Comparison of ENCODE assay signal across 14 mouse cellular contexts in the genomic region with DNA sequence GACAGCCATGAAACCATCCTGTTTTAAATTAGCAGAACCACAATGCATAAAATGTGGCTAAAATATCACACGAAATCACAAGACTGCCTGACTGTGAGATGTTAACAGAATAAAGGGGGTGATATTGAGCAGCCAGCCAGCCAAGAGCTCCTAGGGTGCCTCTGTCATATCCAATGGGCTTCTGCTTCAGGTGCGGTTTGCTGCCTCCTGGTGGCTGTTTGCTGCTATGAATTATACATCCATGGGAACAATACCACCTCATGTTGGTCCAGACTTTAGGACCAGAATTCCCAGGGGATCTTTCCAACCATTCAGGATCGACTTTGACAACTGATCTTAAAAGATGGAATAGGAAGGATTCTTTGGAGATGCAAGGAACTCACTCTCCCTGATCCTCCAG. TPM values are rescaled to one million over a fixed set of nuclear protein-coding genes. Genes with fewer than 3 reads are reported as not detected.
DNase-seq lines count a peak whose midpoint lies in the region; ATAC-seq and TF ChIP-seq lines count a peak whose summit lies in the region.
"Had no signal": no experiment of that assay in that cellular context is flagged by ENCODE, and none has a peak within 500 bp of the region (broad histone marks: within the 10 kb centered on the region; RNA-seq: fewer than 3 reads in every experiment).

No protein-coding gene starts in this region.

- H3K27me3 ChIP-seq in neural tube, embryonic 15.5 days (replicated peaks), result no peaks in the 10 kb centered on the region
- H3K27me3 ChIP-seq: forebrain, embryonic 15.5 days had no signal

- no peak overlapping the region for H3K27ac ChIP-seq in neural tube, embryonic 15.5 days (replicated peaks)
- H3K27ac ChIP-seq: forebrain, embryonic 15.5 days; heart, embryonic 10.5 days; hindbrain, embryonic 14.5 days; limb, embryonic 10.5 days; neural tube, embryonic 12.5 days had no signal

- WGBS in lung, adult 2 months, result 48% methylated on average over 3 of the region's 3 CpGs
- 61% methylated on average over 3 of the region's 3 CpGs for WGBS in neural tube, embryonic 15.5 days

- no peaks in the 10 kb centered on the region; the same call in 1 of the 2 replicates for H3K9me3 ChIP-seq in neural tube, embryonic 15.5 days (replicated peaks)
- H3K9me3 ChIP-seq: forebrain, embryonic 15.5 days; limb, embryonic 10.5 days had no signal

- H3K9ac ChIP-seq in neural tube, embryonic 15.5 days (replicated peaks), result no peak overlapping the region
- H3K9ac ChIP-seq: forebrain, embryonic 15.5 days; hindbrain, embryonic 14.5 days; neural tube, embryonic 12.5 days had no signal

- no peak overlapping the region for H3K4me3 ChIP-seq in lung, adult 2 months (replicated peaks; ENCODE audit: extremely low read depth, low read depth, low read length)
- no peak overlapping the region for H3K4me3 ChIP-seq in neural tube, embryonic 15.5 days (replicated peaks)
- H3K4me3 ChIP-seq: forebrain, embryonic 15.5 days; heart, embryonic 10.5 days; limb, embryonic 10.5 days; neural tube, embryonic 12.5 days had no signal

- TF ChIP-seq CTCF in lung, adult 2 months (IDR thresholded peaks at IDR 0.05; ENCODE audit: insufficient read depth, low read length), result peak; percentile 38

- no peak for TF ChIP-seq POLR2A in lung, adult 2 months (IDR thresholded peaks at IDR 0.05; ENCODE audit: borderline replicate concordance, extremely low read depth, low read depth, low read length)

- H3K4me1 ChIP-seq in lung, adult 2 months (ENCODE audit: control insufficient read depth, insufficient read depth, low read length), result no peaks in the 10 kb centered on the region
- H3K4me1 ChIP-seq in neural tube, embryonic 15.5 days, result no peaks in the 10 kb centered on the region
- H3K4me1 ChIP-seq: forebrain, embryonic 15.5 days; heart, embryonic 10.5 days; limb, embryonic 10.5 days; neural tube, embryonic 12.5 days had no signal

- ATAC-seq in CD4-positive, CD25-positive, alpha-beta regulatory T cell, adult 4 months, result no peak
- ATAC-seq in neural tube, embryonic 15.5 days (ENCODE audit: low FRiP score), result no peak
- ATAC-seq: forebrain, embryonic 15.5 days had no signal

- H3K36me3 ChIP-seq in neural tube, embryonic 15.5 days, result no peaks in the 10 kb centered on the region
- H3K36me3 ChIP-seq: forebrain, embryonic 15.5 days; heart, embryonic 10.5 days; limb, embryonic 10.5 days; neural tube, embryonic 12.5 days had no signal

- DNase-seq in CD4-positive, CD25-positive, alpha-beta regulatory T cell, adult 2 months (ENCODE audit: low read depth, low spot score), result peak; percentile 49
- DNase-seq in lung, adult 2 months, result no peak
- DNase-seq in lung, postnatal 10 days, result no peak
- peak; percentile 15 for DNase-seq in c-Kit-positive CD71-positive TER-119-positive erythroid progenitor cells, embryonic 14.5 days (ENCODE audit: low spot score)
- peak; percentile 33 for DNase-seq in thymus, postnatal 0 days (ENCODE audit: low spot score)
- no peak for DNase-seq in adrenal gland, adult 2 months
- DNase-seq: cerebellum, postnatal 36 days had no signal

- H3K4me2 ChIP-seq in neural tube, embryonic 15.5 days, result no peak overlapping the region
- H3K4me2 ChIP-seq: forebrain, embryonic 15.5 days; hindbrain, embryonic 14.5 days; neural tube, embryonic 12.5 days had no signal

RNA-seq across cellular contexts. Expression of a gene that starts 27.3 kb away (rescaled TPM):
- polyA plus RNA-seq in CD4-positive, CD25-positive, alpha-beta regulatory T cell, adult 4 months (2017; shearing (Covaris generic)), result 10 to 100 TPM; 18.3 to 24.0 TPM
- polyA plus RNA-seq in lung, adult 2 months (2012; rRNA removed), result 6.8 and 9.9 TPM in 2 replicates
- polyA plus RNA-seq in thymus, postnatal 0 days (2015; fragmentation: Nextera tagmentation; extraction: Ambion mirVana), result 16.7 and 17.5 TPM in 2 replicates
- polyA plus RNA-seq in neural tube, embryonic 15.5 days (2015; fragmentation: Nextera tagmentation; extraction: Ambion mirVana), result 20.4 and 21.9 TPM in 2 replicates
- total RNA-seq in adrenal gland, adult 2 months (2021), result 10 to 100 TPM; 19.9 to 26.4 TPM
- 3.5 and 4.9 TPM in 2 replicates for polyA plus RNA-seq in adrenal gland, adult 2 months (2012; rRNA removed)

Comparison
In these comparisons a context has a peak if more than half of its experiments do, and no peak if none do; other contexts are left out.
1. DNase-seq: peak in CD4-positive, CD25-positive, alpha-beta regulatory T cell, adult 2 months (single experiment), c-Kit-positive CD71-positive TER-119-positive erythroid progenitor cells, embryonic 14.5 days (single experiment) and thymus, postnatal 0 days (single experiment); none in lung, adult 2 months (single experiment), lung, postnatal 10 days (single experiment) and adrenal gland, adult 2 months (single experiment).